Mouse (Mus musculus): Measurements from ENCODE around the gene Ptgdr.
"Not testable (repeated sequence)": the region's sequence is repeated elsewhere in the genome, so short reads cannot be mapped to it uniquely, and the experiment has no call there.

Ptgdr gene

DNA sequence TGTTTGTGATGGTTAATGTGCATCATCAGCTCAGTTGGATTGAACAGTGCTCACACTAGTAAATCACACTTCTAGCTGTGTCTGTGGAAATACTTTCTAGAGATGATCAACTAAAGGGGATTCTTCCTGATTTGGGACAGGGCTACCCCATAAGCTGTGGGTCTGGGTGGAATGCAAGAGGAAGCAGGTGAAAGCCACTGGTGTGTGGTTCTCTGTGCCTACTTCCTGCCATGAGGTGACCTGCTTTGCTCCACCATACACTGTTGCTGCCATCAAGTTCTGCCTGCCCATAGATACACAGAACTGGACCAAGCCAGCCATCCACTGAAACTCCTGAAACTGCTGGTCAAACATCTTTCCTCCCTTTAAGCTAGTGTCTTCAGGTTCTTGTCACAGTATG is 46.0 kb downstream of the Ptgdr start:
- DNase-seq (ENCODE audit: low spot score): not testable (repeated sequence)
